Mouse (Mus musculus): ENCODE measurements at regions not wholly inside any gene's neighbourhood (a gene's known extent, or its start where the extent isn't known, plus 50 kb on each side); places are given as distances from the start of the nearest gene placed in this dataset.

DNA sequence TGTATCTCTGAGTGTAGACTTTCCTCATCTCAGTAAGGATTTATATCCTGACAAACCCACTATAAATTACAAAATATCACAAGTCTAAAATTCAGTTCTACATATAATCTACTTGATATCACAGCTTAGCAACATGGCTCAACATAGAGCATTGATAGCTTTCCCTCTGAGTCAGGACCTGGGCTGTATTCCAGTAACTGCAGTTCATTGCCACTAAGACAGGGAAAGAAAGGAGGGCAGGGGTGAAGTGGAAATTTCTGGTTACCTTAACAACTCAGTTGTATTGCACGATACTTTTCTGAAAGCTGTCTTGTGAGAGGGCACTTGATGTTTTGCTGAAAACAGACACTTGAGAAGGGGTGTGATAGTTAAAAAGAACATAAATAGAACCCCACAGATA lies 635.0 kb downstream of the Utrn start:
- no peak for DNase-seq

DNA sequence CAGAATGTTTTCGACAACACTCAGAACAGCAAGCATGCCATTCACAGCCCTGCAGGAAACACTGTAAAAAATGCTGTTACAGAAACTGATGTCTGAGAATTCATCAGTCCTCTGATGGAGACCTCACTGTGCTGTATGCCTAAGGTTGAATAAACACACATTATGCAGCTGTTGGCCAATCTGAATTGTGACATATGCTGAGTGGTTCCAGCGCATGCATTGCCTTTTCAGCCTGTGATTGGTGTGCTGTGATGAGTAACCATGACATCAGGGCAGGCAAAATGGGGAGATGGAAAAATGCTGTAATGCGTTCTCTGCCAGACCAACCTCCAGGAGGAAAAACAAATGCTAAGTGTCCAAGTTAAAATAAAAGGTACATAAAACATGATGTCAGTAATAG lies 620.3 kb downstream of the Utrn start:
- peak; percentile 3 to 7 for DNase-seq

GRCm38 (mm10) chr10:12253274-12253673 lies 615.9 kb downstream of the Utrn start:
- no peak for DNase-seq

DNA sequence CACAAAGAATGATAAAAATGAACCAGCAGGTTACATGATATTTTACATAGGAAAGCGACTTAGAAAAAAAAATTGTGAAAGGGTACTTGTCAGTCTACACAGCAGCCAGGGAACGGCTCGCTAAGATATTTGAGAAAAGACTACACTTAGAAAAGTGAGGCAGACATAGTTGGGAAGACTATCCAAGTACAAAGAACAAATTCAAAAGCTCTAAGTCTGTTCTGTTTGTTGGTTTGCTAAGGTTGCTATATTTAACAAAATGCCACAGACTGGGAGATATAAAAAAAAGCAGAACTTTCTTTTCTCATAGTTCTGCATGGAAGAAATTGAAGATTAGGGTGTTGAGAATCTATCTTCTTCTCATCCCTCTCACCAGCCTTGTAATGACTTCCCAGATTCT lies 583.5 kb downstream of the Utrn start:
- DNase-seq = no peak

DNA sequence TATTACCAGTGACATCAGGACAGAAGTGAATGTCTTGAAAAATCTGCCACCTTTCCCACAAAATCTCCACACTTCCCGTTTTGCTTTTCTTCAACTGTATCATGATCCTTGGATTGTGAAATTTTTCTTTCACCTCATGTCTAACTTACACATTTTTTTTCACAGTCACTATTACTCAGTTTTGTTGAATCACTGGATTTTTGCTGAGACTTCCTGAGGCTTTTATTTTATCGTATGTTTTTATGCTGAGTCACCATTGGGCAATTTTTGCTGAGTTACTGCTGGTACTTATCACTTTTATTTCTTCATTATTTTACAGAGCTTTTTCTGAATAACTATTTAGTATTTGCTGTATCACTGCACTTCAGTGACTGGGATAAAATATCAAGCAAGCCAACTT lies 570.3 kb downstream of the Utrn start:
- no peak for DNase-seq

DNA sequence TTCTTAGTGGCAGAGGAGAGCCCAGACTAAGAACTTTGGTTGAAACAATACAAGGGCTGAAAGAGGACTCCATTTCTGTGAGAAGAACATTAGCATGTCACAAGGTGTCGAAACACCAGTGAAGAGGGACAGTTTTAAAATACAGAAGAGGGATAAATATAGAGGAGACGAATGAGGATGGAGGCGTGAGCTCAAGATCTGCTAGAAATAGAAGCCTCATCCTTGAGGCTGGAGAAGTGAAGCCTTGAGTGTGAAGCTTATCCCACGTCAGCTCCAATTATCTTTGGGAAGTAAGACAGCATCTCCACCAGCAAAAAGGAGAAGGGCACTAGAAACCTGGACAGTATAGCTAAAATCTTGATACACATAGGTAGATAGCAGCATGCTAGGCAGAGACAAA lies 566.8 kb downstream of the Utrn start:
- no peak for DNase-seq

DNA sequence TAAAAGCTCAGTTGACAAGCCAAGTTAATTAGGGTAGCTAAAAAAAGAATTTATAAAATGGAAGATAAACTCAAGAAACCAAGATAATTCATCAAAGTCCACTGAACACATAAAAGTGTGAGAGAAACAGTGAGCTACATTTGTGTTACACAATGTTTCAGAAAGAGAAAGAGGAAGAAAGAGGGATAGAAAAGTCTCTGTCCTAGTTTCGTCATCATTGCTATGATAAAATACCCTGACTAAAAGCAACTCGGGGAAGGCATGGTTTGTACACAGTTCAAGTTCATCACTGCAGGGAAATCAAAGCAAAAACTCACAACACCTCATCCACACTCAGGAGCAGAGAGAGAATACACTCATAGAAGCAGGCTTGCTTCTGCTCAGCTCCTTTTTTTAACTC lies 548.9 kb downstream of the Utrn start:
- DNase-seq = no peak

Small RNA genes in the stretch of these regions (microRNA-seq; reads per million reads assigned to microRNA genes)
- gene Gm22194 = 0 reads per million in 2 experiments

All from layer of hippocampus, postnatal 36 days (tissue).